Mouse (Mus musculus): ENCODE data around the gene Epsti1. TPM values are rescaled to one million over a fixed set of nuclear protein-coding genes. Genes with fewer than 3 reads are reported as not detected.

Epsti1 gene
- polyA plus RNA-seq, 1 experiment from 2014 or later = 6.4 TPM

DNA sequence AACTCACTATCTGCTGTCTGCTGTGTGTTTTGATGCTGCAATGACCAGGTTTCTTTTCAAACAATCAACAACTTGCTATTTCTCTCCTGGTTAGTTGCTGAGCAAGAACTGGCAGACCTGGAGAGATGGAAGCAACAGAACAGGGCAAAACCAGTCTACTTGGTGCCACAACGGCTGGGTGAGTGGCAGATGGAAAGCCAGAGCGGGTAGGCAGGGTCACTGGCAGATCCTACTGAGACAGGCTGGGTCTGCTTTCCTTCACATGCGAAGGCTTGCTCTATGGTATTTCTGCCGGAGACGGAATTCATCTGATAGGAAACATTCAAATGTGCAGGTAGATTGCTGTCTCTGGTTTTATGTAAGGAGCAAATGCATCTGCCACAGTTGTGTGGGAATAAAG lies 24.6 kb downstream of the Epsti1 start:
- Histone ChIP-seq H3K4me3 (ENCODE audit: low read length) (no peak overlapping the region), H3K9me3 (replicated peaks; ENCODE audit: control insufficient read depth, low read length) (no peaks in the 10 kb centered on the region), H3K27me3 (ENCODE audit: control insufficient read depth, insufficient read depth, low read length) (no peaks in the 10 kb centered on the region), H3K27ac (ENCODE audit: low read length) (no peak overlapping the region), H3K4me2 (ENCODE audit: low read depth, low read length) (no peak overlapping the region), H3K36me3 (ENCODE audit: control insufficient read depth, insufficient read depth) (no peaks in the 10 kb centered on the region), H3K9ac (ENCODE audit: low read length) (no peak overlapping the region), H3K4me1 (ENCODE audit: control insufficient read depth, insufficient read depth, low read length) (peaks cover 16% of the 10 kb centered on the region)
- 70% methylated on average over 5 of the region's 5 CpGs for WGBS
- no peak for ATAC-seq (replicated peaks; ENCODE audit: extremely low read depth, insufficient read depth, low FRiP score)

DNA sequence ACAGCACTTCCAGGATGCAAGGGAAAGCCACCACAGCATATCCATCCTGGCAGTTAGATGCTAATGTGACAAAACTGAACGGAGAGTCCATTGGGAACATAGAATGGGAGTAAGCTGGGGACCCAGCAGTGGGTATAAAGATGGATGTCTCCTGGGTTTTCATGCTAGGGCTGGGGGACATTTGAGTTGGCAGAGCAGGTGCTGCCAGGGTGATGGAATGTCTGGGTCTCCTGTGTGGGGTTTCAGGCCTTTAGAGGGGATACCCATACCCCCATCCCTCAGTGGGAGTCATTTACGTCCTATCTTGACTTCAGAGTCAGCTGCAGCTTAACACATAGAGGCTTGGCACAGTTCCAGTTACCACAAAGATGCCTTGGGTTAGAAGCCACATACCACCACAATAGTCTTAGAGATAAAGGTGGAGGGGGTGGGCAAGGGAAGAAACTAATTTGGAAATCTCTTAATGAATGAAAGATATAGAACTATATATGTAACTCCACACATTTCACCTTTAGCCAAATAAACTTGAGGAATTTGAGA lies 25.2 kb downstream of the Epsti1 start:
- no peak overlapping the region for H3K27ac ChIP-seq (ENCODE audit: low read length)
- H3K4me1 ChIP-seq (ENCODE audit: control insufficient read depth, insufficient read depth, low read length) = peaks cover 16% of the 10 kb centered on the region
- H3K9me3 ChIP-seq (replicated peaks; ENCODE audit: control insufficient read depth, low read length) = no peaks in the 10 kb centered on the region
- no peak overlapping the region for H3K4me3 ChIP-seq (ENCODE audit: low read length)
- ATAC-seq (replicated peaks; ENCODE audit: extremely low read depth, insufficient read depth, low FRiP score) = no peak
- 41% methylated on average over 2 of the region's 2 CpGs for WGBS
- H3K9ac ChIP-seq (ENCODE audit: low read length) = no peak overlapping the region
- no peaks in the 10 kb centered on the region for H3K27me3 ChIP-seq (ENCODE audit: control insufficient read depth, insufficient read depth, low read length)
- H3K36me3 ChIP-seq (ENCODE audit: control insufficient read depth, insufficient read depth) = no peaks in the 10 kb centered on the region
- H3K4me2 ChIP-seq (ENCODE audit: low read depth, low read length) = no peak overlapping the region

DNA sequence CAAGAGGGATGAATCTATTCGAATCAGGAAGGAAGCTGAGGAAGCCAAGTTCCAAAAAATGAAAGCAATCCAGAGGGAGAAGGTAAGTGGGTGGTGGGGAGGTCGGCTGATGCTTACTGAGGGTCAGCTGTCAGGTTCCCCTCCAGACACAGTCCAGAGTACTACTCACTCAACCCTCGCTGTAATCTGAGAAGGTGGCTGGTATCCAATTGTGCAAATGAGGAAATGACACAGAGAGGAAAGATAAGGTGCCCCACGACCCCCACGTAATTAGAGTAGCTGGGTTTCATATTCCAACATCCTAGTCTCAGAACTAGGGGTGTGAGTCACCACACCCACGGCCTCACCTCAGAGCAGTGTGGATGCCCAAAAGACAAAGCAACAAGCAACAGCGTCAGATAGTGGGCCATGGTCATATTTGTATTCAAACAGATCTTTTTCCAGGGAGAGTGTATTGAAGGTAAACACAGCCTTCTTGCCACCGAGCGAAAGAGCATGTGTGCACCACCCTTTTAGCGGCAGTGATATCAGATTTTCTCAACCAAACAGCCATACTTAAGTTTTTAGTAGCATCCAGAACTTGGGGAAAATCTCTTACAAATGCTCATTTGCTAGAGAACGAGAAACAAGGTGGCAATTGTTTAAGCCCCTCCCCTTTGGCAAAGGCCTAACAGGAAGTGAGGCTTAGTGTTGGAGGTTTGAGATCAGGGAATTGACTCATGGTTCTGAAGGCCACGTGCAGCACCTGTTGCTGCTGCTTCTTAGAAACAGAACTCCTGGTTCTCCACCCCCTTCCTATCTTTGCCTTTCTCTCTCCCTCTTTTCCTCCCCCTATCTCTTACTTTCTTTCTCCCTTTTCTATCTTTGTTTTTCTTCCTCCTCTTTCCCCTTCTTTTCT lies 28.4 kb downstream of the Epsti1 start:
- H3K4me3 ChIP-seq (ENCODE audit: low read length) = no peak overlapping the region
- H3K27ac ChIP-seq (ENCODE audit: low read length) = peak overlapping the region; percentile 67
- peak; percentile 85 for ATAC-seq (replicated peaks; ENCODE audit: extremely low read depth, insufficient read depth, low FRiP score)
- no peaks in the 10 kb centered on the region for H3K36me3 ChIP-seq (ENCODE audit: control insufficient read depth, insufficient read depth)
- H3K9me3 ChIP-seq (replicated peaks; ENCODE audit: control insufficient read depth, low read length) = no peaks in the 10 kb centered on the region
- no peaks in the 10 kb centered on the region for H3K27me3 ChIP-seq (ENCODE audit: control insufficient read depth, insufficient read depth, low read length)
- 20% methylated on average over 12 of the region's 12 CpGs for WGBS
- H3K9ac ChIP-seq (ENCODE audit: low read length) = no peak overlapping the region
- peak overlapping the region; percentile 40; the same call in 1 of the 2 replicates for H3K4me2 ChIP-seq (ENCODE audit: low read depth, low read length)
- peaks cover 16% of the 10 kb centered on the region for H3K4me1 ChIP-seq (ENCODE audit: control insufficient read depth, insufficient read depth, low read length)

DNA sequence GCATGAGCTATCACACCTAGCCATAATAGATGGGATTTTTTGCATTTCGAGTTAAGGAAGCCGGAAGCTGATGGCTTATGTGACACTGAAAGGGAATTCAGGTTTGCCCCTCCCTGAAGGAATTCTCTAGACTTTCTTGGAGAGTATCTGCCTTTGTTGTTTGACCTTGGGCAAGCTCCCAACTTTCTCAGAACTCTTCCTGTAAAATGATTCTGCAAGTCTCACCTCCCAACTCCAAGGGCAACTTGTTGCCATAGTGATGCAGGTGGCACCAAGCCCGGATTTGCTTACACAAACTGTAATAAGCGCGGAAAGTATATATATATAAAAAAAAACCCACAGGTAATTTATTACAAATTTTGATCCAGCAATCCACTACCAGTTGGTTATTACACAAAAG lies 29.2 kb downstream of the Epsti1 start:
- Histone ChIP-seq H3K27me3 (ENCODE audit: control insufficient read depth, insufficient read depth, low read length) (no peaks in the 10 kb centered on the region), H3K4me3 (ENCODE audit: low read length) (no peak overlapping the region), H3K9ac (ENCODE audit: low read length) (no peak overlapping the region), H3K36me3 (ENCODE audit: control insufficient read depth, insufficient read depth) (no peaks in the 10 kb centered on the region), H3K4me1 (ENCODE audit: control insufficient read depth, insufficient read depth, low read length) (peaks cover 20% of the 10 kb centered on the region), H3K4me2 (ENCODE audit: low read depth, low read length) (no peak overlapping the region), H3K9me3 (replicated peaks; ENCODE audit: control insufficient read depth, low read length) (no peaks in the 10 kb centered on the region), H3K27ac (ENCODE audit: low read length) (no peak overlapping the region)
- ATAC-seq (replicated peaks; ENCODE audit: extremely low read depth, insufficient read depth, low FRiP score) = no peak
- 72% methylated on average over 5 of the region's 5 CpGs for WGBS

DNA sequence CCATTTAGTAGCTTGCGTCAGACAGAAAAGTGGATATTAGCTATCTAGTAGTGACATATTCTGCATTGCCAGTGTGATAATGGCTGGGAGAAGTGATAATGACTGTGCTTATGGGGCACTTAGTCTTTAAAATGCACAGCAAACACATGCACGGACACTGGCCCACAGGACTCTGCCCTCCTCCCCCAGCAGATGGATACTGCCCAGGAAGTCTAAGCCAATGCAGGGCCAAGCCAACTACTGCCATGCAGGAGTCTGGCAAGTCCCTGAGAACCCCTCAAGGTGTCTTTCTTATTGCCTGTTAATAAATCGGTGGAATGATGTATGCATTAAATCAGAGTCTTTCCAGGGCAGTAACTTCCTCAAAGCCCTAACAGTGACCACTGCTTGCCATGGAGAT lies 30.4 kb downstream of the Epsti1 start:
- no peaks in the 10 kb centered on the region for H3K9me3 ChIP-seq (replicated peaks; ENCODE audit: control insufficient read depth, low read length)
- peaks cover 20% of the 10 kb centered on the region for H3K4me1 ChIP-seq (ENCODE audit: control insufficient read depth, insufficient read depth, low read length)
- 69% methylated on average over 3 of the region's 3 CpGs for WGBS
- H3K9ac ChIP-seq (ENCODE audit: low read length) = no peak overlapping the region
- ATAC-seq (replicated peaks; ENCODE audit: extremely low read depth, insufficient read depth, low FRiP score) = no peak
- H3K4me3 ChIP-seq (ENCODE audit: low read length) = no peak overlapping the region
- H3K4me2 ChIP-seq (ENCODE audit: low read depth, low read length) = no peak overlapping the region
- H3K36me3 ChIP-seq (ENCODE audit: control insufficient read depth, insufficient read depth) = no peaks in the 10 kb centered on the region
- no peaks in the 10 kb centered on the region for H3K27me3 ChIP-seq (ENCODE audit: control insufficient read depth, insufficient read depth, low read length)
- H3K27ac ChIP-seq (ENCODE audit: low read length) = no peak overlapping the region

DNA sequence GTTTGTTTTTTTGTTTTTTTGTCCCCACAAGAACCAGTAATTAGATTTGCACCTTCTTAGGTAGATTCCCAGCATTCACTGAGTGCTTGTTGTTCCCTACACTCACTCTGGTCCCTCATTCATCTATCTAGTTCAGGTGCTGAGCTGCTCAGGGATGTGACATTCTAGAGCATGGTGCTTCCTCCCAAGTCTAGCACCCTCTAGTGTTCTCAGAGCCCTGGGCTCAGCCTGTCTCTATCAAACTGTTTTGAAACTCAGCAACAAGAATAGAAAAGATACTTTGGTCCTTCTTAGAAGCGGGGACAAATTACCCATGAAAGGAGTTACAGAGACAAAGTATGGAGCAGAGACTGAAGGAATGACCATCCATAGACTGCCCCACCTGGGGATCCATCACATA lies 37.1 kb downstream of the Epsti1 start:
- ATAC-seq (replicated peaks; ENCODE audit: extremely low read depth, insufficient read depth, low FRiP score) = no peak
- Histone ChIP-seq H3K4me1 (ENCODE audit: control insufficient read depth, insufficient read depth, low read length) (peaks cover 4% of the 10 kb centered on the region; the same call in 1 of the 2 replicates), H3K27me3 (ENCODE audit: control insufficient read depth, insufficient read depth, low read length) (no peaks in the 10 kb centered on the region), H3K4me3 (ENCODE audit: low read length) (no peak overlapping the region), H3K36me3 (ENCODE audit: control insufficient read depth, insufficient read depth) (no peaks in the 10 kb centered on the region), H3K4me2 (ENCODE audit: low read depth, low read length) (no peak overlapping the region), H3K9me3 (replicated peaks; ENCODE audit: control insufficient read depth, low read length) (no peaks in the 10 kb centered on the region), H3K9ac (ENCODE audit: low read length) (no peak overlapping the region), H3K27ac (ENCODE audit: low read length) (no peak overlapping the region)
- WGBS = 90% methylated on average over 1 of the region's 1 CpGs

DNA sequence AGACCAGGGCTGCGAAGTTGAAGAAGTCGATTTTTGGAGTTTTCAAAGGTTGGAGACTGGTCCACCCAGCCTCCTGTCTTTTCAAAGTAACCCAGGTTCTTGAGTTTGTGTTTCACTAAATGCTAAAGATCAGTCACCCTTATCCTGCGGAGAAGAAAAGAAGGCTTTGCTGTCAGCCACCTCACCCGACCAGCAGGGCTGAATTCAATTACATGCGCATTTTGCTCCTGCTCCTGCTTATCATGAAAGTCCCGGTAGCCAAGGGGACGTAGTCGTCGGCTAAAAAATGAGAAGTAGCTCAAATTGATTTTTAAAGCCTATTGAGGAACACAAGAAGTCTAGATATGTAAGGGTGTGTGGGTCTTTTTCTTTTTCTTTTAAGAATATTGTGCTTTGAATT lies 38.2 kb downstream of the Epsti1 start:
- Histone ChIP-seq H3K9me3 (replicated peaks; ENCODE audit: control insufficient read depth, low read length) (no peaks in the 10 kb centered on the region), H3K9ac (ENCODE audit: low read length) (no peak overlapping the region), H3K4me2 (ENCODE audit: low read depth, low read length) (no peak overlapping the region), H3K4me3 (ENCODE audit: low read length) (no peak overlapping the region), H3K4me1 (ENCODE audit: control insufficient read depth, insufficient read depth, low read length) (peaks cover 4% of the 10 kb centered on the region; the same call in 1 of the 2 replicates), H3K27ac (ENCODE audit: low read length) (no peak overlapping the region), H3K36me3 (ENCODE audit: control insufficient read depth, insufficient read depth) (no peaks in the 10 kb centered on the region), H3K27me3 (ENCODE audit: control insufficient read depth, insufficient read depth, low read length) (no peaks in the 10 kb centered on the region)
- 50% methylated on average over 9 of the region's 9 CpGs for WGBS
- ATAC-seq (replicated peaks; ENCODE audit: extremely low read depth, insufficient read depth, low FRiP score) = no peak

DNA sequence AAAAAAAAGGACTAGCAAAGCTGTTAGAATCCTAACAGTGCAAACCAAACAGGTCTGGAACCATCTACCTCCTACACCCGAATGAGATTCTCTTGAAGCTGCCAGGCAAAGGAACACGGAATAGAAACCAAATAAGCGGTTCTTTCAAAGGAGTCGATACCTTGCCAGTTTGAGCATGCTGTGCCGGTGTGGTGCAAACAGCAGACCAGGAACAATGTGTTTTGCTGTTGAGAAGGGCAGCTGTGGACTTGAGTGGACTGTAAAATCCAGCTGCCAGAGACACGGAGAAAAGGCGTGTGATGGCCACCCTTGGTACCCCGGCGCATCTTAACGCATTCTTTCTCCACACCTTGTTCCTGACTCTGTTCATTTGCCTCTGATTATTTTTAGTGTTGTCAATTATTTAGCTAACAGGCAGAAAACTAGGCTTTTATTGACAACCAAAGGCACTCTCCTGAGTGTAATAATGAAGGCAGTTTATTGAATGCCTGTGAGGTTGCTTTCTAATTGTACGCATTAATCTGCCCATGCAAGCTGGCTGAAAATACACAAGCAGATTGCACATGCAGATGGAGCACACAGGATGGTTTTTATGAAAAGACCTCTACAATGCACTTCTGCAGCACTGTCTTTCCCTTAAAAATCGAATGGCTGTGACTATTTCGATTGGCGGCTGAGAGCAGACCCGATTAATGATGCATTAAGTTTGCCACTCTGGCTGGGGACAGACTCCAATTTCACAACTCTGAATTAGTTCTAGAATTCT lies 38.9 kb downstream of the Epsti1 start:
- H3K4me2 ChIP-seq (ENCODE audit: low read depth, low read length) = no peak overlapping the region
- no peak overlapping the region for H3K27ac ChIP-seq (ENCODE audit: low read length)
- no peak overlapping the region for H3K9ac ChIP-seq (ENCODE audit: low read length)
- H3K9me3 ChIP-seq (replicated peaks; ENCODE audit: control insufficient read depth, low read length) = no peaks in the 10 kb centered on the region
- no peak overlapping the region for H3K4me3 ChIP-seq (ENCODE audit: low read length)
- no peak for ATAC-seq (replicated peaks; ENCODE audit: extremely low read depth, insufficient read depth, low FRiP score)
- 85% methylated on average over 15 of the region's 15 CpGs for WGBS
- H3K4me1 ChIP-seq (ENCODE audit: control insufficient read depth, insufficient read depth, low read length) = no peaks in the 10 kb centered on the region
- no peaks in the 10 kb centered on the region for H3K27me3 ChIP-seq (ENCODE audit: control insufficient read depth, insufficient read depth, low read length)
- H3K36me3 ChIP-seq (ENCODE audit: control insufficient read depth, insufficient read depth) = no peaks in the 10 kb centered on the region

DNA sequence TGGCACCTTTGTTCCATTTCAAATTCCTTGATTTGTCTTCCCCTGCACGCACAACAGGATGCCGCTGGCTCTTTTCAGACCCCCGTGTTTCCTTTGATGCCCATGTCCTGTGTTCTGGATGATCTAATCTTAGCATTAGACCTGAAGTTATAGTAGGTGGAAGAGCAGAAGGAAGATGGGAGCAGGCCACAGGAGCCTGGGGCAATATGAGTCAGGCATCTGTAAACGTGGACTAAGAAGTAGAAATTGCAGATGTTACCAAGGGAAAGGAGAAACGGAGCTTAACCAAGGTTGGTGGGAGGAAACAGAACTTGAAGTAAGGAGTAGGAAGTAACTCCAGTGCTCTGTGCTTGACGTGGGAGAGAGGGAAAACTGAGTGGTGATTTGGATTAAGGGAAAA lies 57.7 kb downstream of the Epsti1 start:
- no peak overlapping the region for H3K4me2 ChIP-seq (ENCODE audit: low read depth, low read length)
- 69% methylated on average over 6 of the region's 6 CpGs for WGBS
- no peak for ATAC-seq (replicated peaks; ENCODE audit: extremely low read depth, insufficient read depth, low FRiP score)
- H3K9me3 ChIP-seq (replicated peaks; ENCODE audit: control insufficient read depth, low read length) = no peaks in the 10 kb centered on the region
- H3K4me3 ChIP-seq (ENCODE audit: low read length) = no peak overlapping the region
- no peaks in the 10 kb centered on the region for H3K4me1 ChIP-seq (ENCODE audit: control insufficient read depth, insufficient read depth, low read length)
- H3K27ac ChIP-seq (ENCODE audit: low read length) = no peak overlapping the region
- H3K36me3 ChIP-seq (ENCODE audit: control insufficient read depth, insufficient read depth) = no peaks in the 10 kb centered on the region
- no peak overlapping the region for H3K9ac ChIP-seq (ENCODE audit: low read length)
- no peaks in the 10 kb centered on the region for H3K27me3 ChIP-seq (ENCODE audit: control insufficient read depth, insufficient read depth, low read length)
